Mouse (Mus musculus): ENCODE measurements around the gene Dusp28.

DNA sequence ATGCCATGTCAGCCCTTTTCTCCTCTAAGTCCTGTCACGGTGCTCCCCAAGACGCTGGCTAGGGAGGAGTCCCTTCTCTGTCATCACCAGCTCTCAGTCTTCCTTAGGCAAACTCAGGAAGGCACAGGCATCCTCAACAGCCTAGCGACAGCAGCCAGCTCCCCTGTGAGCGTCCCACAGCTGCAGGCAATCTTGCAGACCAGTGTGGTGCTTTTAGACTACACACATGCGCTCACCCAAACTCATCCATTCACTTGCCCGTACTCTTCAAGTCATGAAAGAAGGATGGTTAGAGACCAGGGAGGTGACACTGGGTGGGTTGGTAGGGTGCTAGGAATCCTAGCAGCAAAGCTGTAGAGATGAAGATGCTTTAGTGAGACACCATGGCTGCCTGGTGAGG, 45.3 kb upstream of the Dusp28 start:
- no peak for TF ChIP-seq POLR2A (IDR thresholded peaks at IDR 0.05; ENCODE audit: low read depth, low read length)
- TF ChIP-seq CTCF (IDR thresholded peaks at IDR 0.05; ENCODE audit: extremely low read depth, insufficient read depth, insufficient read length, insufficient replicate concordance), result no peak
